10 mouse cellular contexts compared by ENCODE assay signal in the genomic region with DNA sequence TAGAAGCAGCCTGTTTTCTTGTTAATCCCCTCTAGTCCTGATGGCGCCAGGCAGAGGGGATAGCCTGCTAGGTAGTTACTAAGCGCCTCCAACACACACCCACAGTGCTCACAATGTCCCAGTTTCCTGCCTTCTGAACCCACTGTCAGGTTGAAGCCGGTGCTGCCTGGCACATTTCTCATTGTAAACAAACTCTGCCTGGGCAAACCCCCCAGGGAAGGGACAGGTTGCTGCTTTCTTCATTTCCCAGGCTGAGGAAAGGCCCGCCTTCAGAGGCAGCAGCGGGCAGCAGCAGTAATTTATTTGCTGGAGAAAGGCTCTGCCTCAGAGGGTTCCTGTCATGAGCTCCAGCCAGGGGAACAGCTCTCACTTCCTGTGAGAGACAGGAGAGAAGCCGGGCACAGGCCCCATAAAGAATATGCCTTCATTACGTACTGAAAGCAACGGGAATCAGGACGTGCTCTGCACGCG.
DNase-seq lines count a peak whose midpoint lies in the region; ATAC-seq and TF ChIP-seq lines count a peak whose summit lies in the region.
"Had no signal": no experiment of that assay in that cellular context is flagged by ENCODE, and none has a peak within 500 bp of the region (broad histone marks: within the 10 kb centered on the region; RNA-seq: fewer than 3 reads in every experiment).

No protein-coding gene starts in this region.

- no peak overlapping the region for H3K4me2 ChIP-seq in lung, embryonic 14.5 days
- H3K4me2 ChIP-seq in lung, postnatal 0 days (replicated peaks; ENCODE audit: low read depth, low read length), result no peak overlapping the region
- H3K4me2 ChIP-seq in hindbrain, embryonic 11.5 days (replicated peaks; ENCODE audit: low read depth, low read length), result no peak overlapping the region
- H3K4me2 ChIP-seq in midbrain, embryonic 15.5 days, result no peak overlapping the region
- H3K4me2 ChIP-seq: liver, embryonic 15.5 days had no signal

- H3K4me1 ChIP-seq in lung, embryonic 14.5 days (ENCODE audit: insufficient read depth), result no peaks in the 10 kb centered on the region
- H3K4me1 ChIP-seq in lung, postnatal 0 days (ENCODE audit: insufficient read depth, low read depth, low read length), result no peaks in the 10 kb centered on the region
- H3K4me1 ChIP-seq in hindbrain, embryonic 11.5 days (replicated peaks; ENCODE audit: control insufficient read depth, insufficient read depth, low read length), result no peaks in the 10 kb centered on the region
- H3K4me1 ChIP-seq in midbrain, embryonic 15.5 days, result peaks cover 9% of the 10 kb centered on the region
- H3K4me1 ChIP-seq: liver, embryonic 15.5 days had no signal

- H3K9ac ChIP-seq in lung, embryonic 14.5 days, result no peak overlapping the region
- no peak overlapping the region for H3K9ac ChIP-seq in lung, postnatal 0 days (replicated peaks; ENCODE audit: low read depth)
- H3K9ac ChIP-seq in hindbrain, embryonic 11.5 days (ENCODE audit: low read depth, low read length), result no peak overlapping the region; the same call in 1 of the 2 replicates
- no peak overlapping the region for H3K9ac ChIP-seq in midbrain, embryonic 15.5 days
- H3K9ac ChIP-seq: liver, embryonic 15.5 days had no signal

- TF ChIP-seq EP300 in lung, postnatal 0 days (IDR thresholded peaks at IDR 0.05), result no peak

- intact Hi-C loops in heart, postnatal 10 days (cut with DNase I), result no loop called here

- H3K27me3 ChIP-seq in lung, embryonic 14.5 days (ENCODE audit: insufficient read depth, low read length), result no peaks in the 10 kb centered on the region
- no peaks in the 10 kb centered on the region for H3K27me3 ChIP-seq in lung, postnatal 0 days (replicated peaks; ENCODE audit: insufficient read depth, low read length)
- H3K27me3 ChIP-seq in hindbrain, embryonic 11.5 days (ENCODE audit: control insufficient read depth, insufficient read depth, low read length), result no peaks in the 10 kb centered on the region
- H3K27me3 ChIP-seq in midbrain, embryonic 15.5 days (replicated peaks), result no peaks in the 10 kb centered on the region
- H3K27me3 ChIP-seq: liver, embryonic 15.5 days; Patski had no signal

- no peaks in the 10 kb centered on the region; the same call in 1 of the 2 replicates for H3K9me3 ChIP-seq in lung, embryonic 14.5 days (ENCODE audit: low read depth, low read length)
- H3K9me3 ChIP-seq in lung, postnatal 0 days (ENCODE audit: low read length), result no peaks in the 10 kb centered on the region
- H3K9me3 ChIP-seq in hindbrain, embryonic 11.5 days (ENCODE audit: control insufficient read depth, low read length), result no peaks in the 10 kb centered on the region
- no peaks in the 10 kb centered on the region for H3K9me3 ChIP-seq in midbrain, embryonic 15.5 days
- H3K9me3 ChIP-seq: liver, embryonic 15.5 days had no signal

- WGBS in lung, embryonic 14.5 days, result 46% methylated on average over 11 of the region's 11 CpGs
- WGBS in lung, postnatal 0 days, result 44% methylated on average over 11 of the region's 11 CpGs
- 61% methylated on average over 11 of the region's 11 CpGs for WGBS in hindbrain, embryonic 11.5 days
- 39% methylated on average over 11 of the region's 11 CpGs for WGBS in midbrain, embryonic 15.5 days

- H3K27ac ChIP-seq in lung, embryonic 14.5 days (ENCODE audit: low read depth), result no peak overlapping the region
- no peak overlapping the region for H3K27ac ChIP-seq in lung, postnatal 0 days (ENCODE audit: low read length)
- peak overlapping the region; percentile 61; the same call in 1 of the 2 replicates for H3K27ac ChIP-seq in hindbrain, embryonic 11.5 days (ENCODE audit: low read depth, low read length)
- peak overlapping the region; percentile 62 for H3K27ac ChIP-seq in midbrain, embryonic 15.5 days
- H3K27ac ChIP-seq: liver, embryonic 15.5 days had no signal

- H3K36me3 ChIP-seq in lung, embryonic 14.5 days (ENCODE audit: insufficient read depth), result no peaks in the 10 kb centered on the region
- no peaks in the 10 kb centered on the region for H3K36me3 ChIP-seq in lung, postnatal 0 days (ENCODE audit: insufficient read depth, low read length)
- H3K36me3 ChIP-seq in hindbrain, embryonic 11.5 days (ENCODE audit: control insufficient read depth, insufficient read depth, low read length), result no peaks in the 10 kb centered on the region
- H3K36me3 ChIP-seq in midbrain, embryonic 15.5 days (replicated peaks), result no peaks in the 10 kb centered on the region
- H3K36me3 ChIP-seq: liver, embryonic 15.5 days had no signal

- DNase-seq in lung, embryonic 14.5 days, result peak; percentile 27
- no peak for DNase-seq in lung, postnatal 0 days (ENCODE audit: low spot score)
- DNase-seq in cerebellum, postnatal 14 days, result peak; percentile 27 to 39
- no peak for DNase-seq in hindbrain, embryonic 11.5 days (ENCODE audit: low spot score)
- no peak for DNase-seq in lung, postnatal 14 days
- no peak for DNase-seq in MN1 (ENCODE audit: low spot score)
- no peak for DNase-seq in heart, postnatal 10 days

- no peak for TF ChIP-seq CTCF in lung, embryonic 14.5 days (IDR thresholded peaks at IDR 0.05; ENCODE audit: low read depth)
- no peak for TF ChIP-seq CTCF in lung, postnatal 0 days (IDR thresholded peaks at IDR 0.05)

- H3K4me3 ChIP-seq in lung, embryonic 14.5 days (ENCODE audit: low read depth, low read length), result no peak overlapping the region
- H3K4me3 ChIP-seq in lung, postnatal 0 days (ENCODE audit: low read depth, low read length), result no peak overlapping the region
- no peak overlapping the region for H3K4me3 ChIP-seq in hindbrain, embryonic 11.5 days (ENCODE audit: low read depth, low read length)
- no peak overlapping the region for H3K4me3 ChIP-seq in midbrain, embryonic 15.5 days
- H3K4me3 ChIP-seq: liver, embryonic 15.5 days had no signal

- no peak for ATAC-seq in lung, embryonic 14.5 days (ENCODE audit: insufficient read depth)
- ATAC-seq in lung, postnatal 0 days, result no peak
- no peak for ATAC-seq in hindbrain, embryonic 11.5 days (ENCODE audit: low FRiP score)
- peak; percentile 51 for ATAC-seq in midbrain, embryonic 15.5 days (replicated peaks)
- ATAC-seq: Patski had no signal

Comparison
In these comparisons a context has a peak if more than half of its experiments do, and no peak if none do; other contexts are left out.
1. DNase-seq: peak in lung, embryonic 14.5 days (single experiment) and cerebellum, postnatal 14 days (2 of 2); none in lung, postnatal 0 days (single experiment), hindbrain, embryonic 11.5 days (single experiment), lung, postnatal 14 days (single experiment), MN1 (single experiment) and heart, postnatal 10 days (0 of 2).
2. H3K27ac ChIP-seq: peak in hindbrain, embryonic 11.5 days (single experiment) and midbrain, embryonic 15.5 days (single experiment); none in lung, embryonic 14.5 days (single experiment) and lung, postnatal 0 days (single experiment).